Mouse (Mus musculus): Measurements from ENCODE around the gene Pih1d1.

DNA sequence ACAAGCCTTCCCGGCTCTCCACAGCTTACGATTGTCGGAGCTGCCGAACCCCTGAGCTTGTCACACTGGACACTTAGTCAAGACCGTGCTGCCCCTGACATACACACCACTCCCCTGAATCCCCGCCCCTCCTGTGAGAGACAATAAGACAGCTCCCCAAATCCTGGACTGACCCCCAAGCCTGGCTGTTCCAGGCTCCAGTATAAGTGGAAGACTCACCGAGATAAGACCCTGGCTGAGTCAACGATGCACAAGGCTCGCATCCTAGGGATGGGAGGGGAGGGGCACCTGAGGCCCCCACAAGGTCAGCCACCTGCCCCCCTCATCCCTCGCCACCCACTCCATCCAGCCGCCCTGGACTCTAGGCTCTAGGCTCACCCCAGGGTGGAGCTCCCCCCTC lies 22.3 kb upstream of the Pih1d1 start:
- TF ChIP-seq CTCF (IDR thresholded peaks at IDR 0.05) (no peak), EP300 (IDR thresholded peaks at IDR 0.05; ENCODE audit: insufficient read depth, low read depth, low read length) (no peak), POLR2A (IDR thresholded peaks at IDR 0.05; ENCODE audit: insufficient read depth, low read depth, low read length) (no peak)

All from heart, adult 2 months (tissue).